Mouse (Mus musculus) adipocyte (in vitro differentiated cells): Measurements from ENCODE around the gene Tcte1.

Source experiments
- DNase-seq: peaks from one replicate; pipeline ENCODE4 v3.0.0-alpha.2; 2016; ENCODE audit warnings: low spot score

The Tcte1 gene

GRCm38 (mm10) chr17:45565103-45565502, 41.9 kb downstream of the Tcte1 start:
- no peak for DNase-seq

GRCm38 (mm10) chr17:45566031-45566359, 42.8 kb downstream of the Tcte1 start:
- DNase-seq = no peak

GRCm38 (mm10) chr17:45566360-45567161, 43.3 kb downstream of the Tcte1 start:
- no peak for DNase-seq

GRCm38 (mm10) chr17:45567162-45567601, 43.9 kb downstream of the Tcte1 start:
- peak; percentile 54 for DNase-seq

- no peak for DNase-seq
Measured at GRCm38 (mm10) chr17:45568990-45569389, 45.8 kb downstream of the Tcte1 start.

- no peak for DNase-seq
Measured at GRCm38 (mm10) chr17:45569999-45570398, 46.8 kb downstream of the Tcte1 start.

- DNase-seq = peak; percentile 87
Measured at GRCm38 (mm10) chr17:45572103-45573086, 49.2 kb downstream of the Tcte1 start.

- DNase-seq = peak; percentile 96
Measured at GRCm38 (mm10) chr17:45573087-45573779, 50.0 kb downstream of the Tcte1 start, which contains the start of gene Hsp90ab1. Hsp90ab1 (minus strand) TSS chr17:45573271.

GRCm38 (mm10) chr17:45573780-45574123, 50.5 kb downstream of the Tcte1 start:
- DNase-seq = peak; percentile 95

- DNase-seq = peak; percentile 77
Measured at GRCm38 (mm10) chr17:45574129-45574761, 51.0 kb downstream of the Tcte1 start.

- DNase-seq = no peak
Measured at GRCm38 (mm10) chr17:45575123-45575897, 52.1 kb downstream of the Tcte1 start.

GRCm38 (mm10) chr17:45578242-45578641, 55.0 kb downstream of the Tcte1 start:
- DNase-seq = no peak

GRCm38 (mm10) chr17:45578843-45579242, 55.6 kb downstream of the Tcte1 start:
- DNase-seq = no peak

GRCm38 (mm10) chr17:45579554-45579953, 56.3 kb downstream of the Tcte1 start:
- DNase-seq = no peak

GRCm38 (mm10) chr17:45580958-45581477, 57.8 kb downstream of the Tcte1 start:
- no peak for DNase-seq

GRCm38 (mm10) chr17:45581567-45581983, 58.3 kb downstream of the Tcte1 start:
- peak; percentile 91 for DNase-seq

- DNase-seq = no peak
Measured at GRCm38 (mm10) chr17:45582188-45582587, 59.0 kb downstream of the Tcte1 start.

GRCm38 (mm10) chr17:45582715-45583355, 59.6 kb downstream of the Tcte1 start:
- DNase-seq = peak; percentile 58

GRCm38 (mm10) chr17:45584096-45584896, 61.1 kb downstream of the Tcte1 start:
- DNase-seq = peak; percentile 97
